Mouse (Mus musculus) stomach, embryonic 14.5 days (tissue): ENCODE data around the gene Gdpd2. TPM values are rescaled to one million over a fixed set of nuclear protein-coding genes. Genes with fewer than 3 reads are reported as not detected.

Experiments
- polyA plus RNA-seq: library from polyadenylated mRNA; unstranded; fragments of >200 nt; fragmentation: Nextera tagmentation; extraction: Ambion mirVana; gene quantifications from 2 replicates; pipeline ENCODE4 v1.2.1, GENCODE M21; 2014

Gene Gdpd2
- polyA plus RNA-seq, 1 experiment from 2014 or later = 2.3 TPM

Other genes with a start within 250 kb of the Gdpd2 start
- gene Igbp1, start 235.6 kb upstream of the Gdpd2 start, polyA plus RNA-seq = 45.3 and 45.7 TPM in 2 replicates
- gene Dgat2l6, start 205.0 kb upstream of the Gdpd2 start, polyA plus RNA-seq = not detected in 2 replicates
- not detected in 2 replicates for gene Awat1, start 157.6 kb upstream of the Gdpd2 start, polyA plus RNA-seq
- not detected in 2 replicates for gene P2ry4, start 135.0 kb upstream of the Gdpd2 start, polyA plus RNA-seq
- not detected in 2 replicates for gene Arr3, start 124.4 kb upstream of the Gdpd2 start, polyA plus RNA-seq
- 30.0 and 31.1 TPM in 2 replicates for gene Kif4, start 104.1 kb upstream of the Gdpd2 start, polyA plus RNA-seq
- 85.5 and 96.6 TPM in 2 replicates for gene Pdzd11, start 103.3 kb upstream of the Gdpd2 start, polyA plus RNA-seq
- gene Dlg3, start 37.8 kb downstream of the Gdpd2 start, polyA plus RNA-seq = 9.6 and 14.5 TPM in 2 replicates